In the genomic region with DNA sequence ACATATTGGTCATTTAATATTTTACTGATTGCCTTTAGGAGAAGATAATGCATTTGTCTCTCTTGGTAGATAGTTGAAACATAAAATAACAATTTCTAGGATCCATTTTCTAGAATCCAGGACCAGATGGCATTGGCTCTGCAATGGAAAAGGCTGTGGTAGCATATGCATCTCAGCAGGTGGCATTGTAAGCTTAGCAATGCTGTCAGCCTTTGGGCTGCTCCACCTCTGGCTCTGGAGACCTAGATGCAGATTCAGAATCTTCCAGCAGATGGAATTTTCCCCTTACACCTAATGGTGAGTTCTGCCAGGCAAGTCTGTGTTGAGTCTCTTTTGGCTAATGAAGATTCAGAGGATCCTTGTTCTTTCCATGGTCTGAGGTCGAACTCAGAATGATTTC, we compare ENCODE assay signal across 16 mouse cellular contexts. TPM values are rescaled to one million over a fixed set of nuclear protein-coding genes. Genes with fewer than 3 reads are reported as not detected.
DNase-seq lines count a peak whose midpoint lies in the region; ATAC-seq and TF ChIP-seq lines count a peak whose summit lies in the region.
"Had no signal": no experiment of that assay in that cellular context is flagged by ENCODE, and none has a peak within 500 bp of the region (broad histone marks: within the 10 kb centered on the region; RNA-seq: fewer than 3 reads in every experiment).

No protein-coding gene starts in this region.

- H3K4me1 ChIP-seq in hindbrain, postnatal 0 days (ENCODE audit: insufficient read depth, low read length), result no peaks in the 10 kb centered on the region
- H3K4me1 ChIP-seq in hindbrain, embryonic 12.5 days, result no peaks in the 10 kb centered on the region
- H3K4me1 ChIP-seq: embryonic facial prominence, embryonic 12.5 days; liver, embryonic 13.5 days; neural tube, embryonic 15.5 days had no signal

- no peaks in the 10 kb centered on the region for H3K27me3 ChIP-seq in hindbrain, postnatal 0 days (ENCODE audit: insufficient read depth, low read length)
- no peaks in the 10 kb centered on the region for H3K27me3 ChIP-seq in hindbrain, embryonic 12.5 days
- H3K27me3 ChIP-seq: embryonic facial prominence, embryonic 12.5 days; liver, embryonic 13.5 days; neural tube, embryonic 15.5 days had no signal

- no peak for ATAC-seq in hindbrain, postnatal 0 days
- no peak for ATAC-seq in hindbrain, embryonic 12.5 days (ENCODE audit: low FRiP score)
- no peak for ATAC-seq in megakaryocyte progenitor cell, adult 5-6 weeks (replicated peaks; ENCODE audit: poor library complexity)

- H3K9ac ChIP-seq in hindbrain, postnatal 0 days (replicated peaks; ENCODE audit: low read length), result no peak overlapping the region
- H3K9ac ChIP-seq in hindbrain, embryonic 12.5 days, result no peak overlapping the region
- H3K9ac ChIP-seq: embryonic facial prominence, embryonic 12.5 days; liver, embryonic 13.5 days; neural tube, embryonic 15.5 days had no signal

- TF ChIP-seq CTCF in hindbrain, postnatal 0 days (IDR thresholded peaks at IDR 0.05; ENCODE audit: low read depth), result peak; percentile 61

- H3K9me3 ChIP-seq in hindbrain, postnatal 0 days (ENCODE audit: low read length), result no peaks in the 10 kb centered on the region
- no peaks in the 10 kb centered on the region for H3K9me3 ChIP-seq in hindbrain, embryonic 12.5 days (replicated peaks)
- H3K9me3 ChIP-seq: embryonic facial prominence, embryonic 12.5 days; liver, embryonic 13.5 days; neural tube, embryonic 15.5 days had no signal

- no peak overlapping the region for H3K4me2 ChIP-seq in hindbrain, postnatal 0 days (ENCODE audit: low read depth, low read length)
- H3K4me2 ChIP-seq in hindbrain, embryonic 12.5 days (replicated peaks), result no peak overlapping the region
- H3K4me2 ChIP-seq: embryonic facial prominence, embryonic 12.5 days; liver, embryonic 13.5 days; neural tube, embryonic 15.5 days had no signal

- DNase-seq in hindbrain, postnatal 0 days (ENCODE audit: low spot score), result peak; percentile 70
- DNase-seq in 416B (ENCODE audit: low read depth) (peak; percentile 4), MN1 (ENCODE audit: low spot score) (peak; percentile 9)
- peak; percentile 66 for DNase-seq in cerebellum, adult 9-11 months
- DNase-seq in ovary, postnatal 10 days (ENCODE audit: low spot score), result no peak
- DNase-seq in spleen, adult 12 weeks (ENCODE audit: low spot score), result no peak
- DNase-seq: adrenal gland, postnatal 25 days; heart, postnatal 36 days; kidney, adult 9 months; liver, embryonic 13.5 days; thymus, adult 18-20 months had no signal

- H3K4me3 ChIP-seq in hindbrain, postnatal 0 days (ENCODE audit: low read length), result no peak overlapping the region
- H3K4me3 ChIP-seq in hindbrain, embryonic 12.5 days, result no peak overlapping the region
- H3K4me3 ChIP-seq: embryonic facial prominence, embryonic 12.5 days; liver, embryonic 13.5 days; neural tube, embryonic 15.5 days had no signal

- no peaks in the 10 kb centered on the region for H3K36me3 ChIP-seq in hindbrain, postnatal 0 days (ENCODE audit: insufficient read depth, low read length)
- no peaks in the 10 kb centered on the region for H3K36me3 ChIP-seq in hindbrain, embryonic 12.5 days
- H3K36me3 ChIP-seq: embryonic facial prominence, embryonic 12.5 days; liver, embryonic 13.5 days; neural tube, embryonic 15.5 days had no signal

- no peak overlapping the region for H3K27ac ChIP-seq in hindbrain, postnatal 0 days
- H3K27ac ChIP-seq in hindbrain, embryonic 12.5 days, result no peak overlapping the region
- H3K27ac ChIP-seq: embryonic facial prominence, embryonic 12.5 days; liver, embryonic 13.5 days; neural tube, embryonic 15.5 days had no signal

- 73% methylated on average over 1 of the region's 1 CpGs for WGBS in hindbrain, postnatal 0 days
- 88% methylated on average over 1 of the region's 1 CpGs for WGBS in hindbrain, embryonic 12.5 days

RNA-seq across cellular contexts. Expression of gene Fam181b, which starts 44.3 kb away (rescaled TPM):
- 98.9 and 107 TPM in 2 replicates for total RNA-seq in hindbrain, postnatal 0 days (2014; rRNA removed)
- polyA plus RNA-seq in hindbrain, postnatal 0 days (2015; fragmentation: Nextera tagmentation; extraction: Ambion mirVana), result 55.2 and 59.5 TPM in 2 replicates
- polyA plus RNA-seq in hindbrain, embryonic 12.5 days (2016; fragmentation: Nextera tagmentation; extraction: Ambion mirVana), result 44.6 and 46.6 TPM in 2 replicates
- not detected in 2 replicates for total RNA-seq in megakaryocyte progenitor cell, adult 5-6 weeks (2015)
- total RNA-seq in megakaryocyte progenitor cell, adult 5-6 weeks (2017), result not detected in 2 replicates
- total RNA-seq: MEL had no signal

Comparison
In these comparisons a context has a peak if more than half of its experiments do, and no peak if none do; other contexts are left out.
1. DNase-seq: peak in hindbrain, postnatal 0 days (single experiment), 416B (single experiment), MN1 (single experiment) and cerebellum, adult 9-11 months (single experiment); none in ovary, postnatal 10 days (single experiment) and spleen, adult 12 weeks (single experiment).
2. RNA of gene Fam181b, which starts 44.3 kb away (total RNA-seq): 98.9 to 107 TPM in hindbrain, postnatal 0 days; not detected in megakaryocyte progenitor cell, adult 5-6 weeks; every median in the first group is over 10 times any median in the second.